Mouse (Mus musculus) intestine, embryonic 16.5 days (tissue): ENCODE data around the gene Lpar5. TPM values are rescaled to one million over a fixed set of nuclear protein-coding genes. Genes with fewer than 3 reads are reported as not detected.

ENCODE experiments used
- ATAC-seq: fragments of 200-750 bp; cut with Nextera tagmentation; 2 replicates; pipeline ENCODE4 v1.8.0; 2017; ENCODE audit warnings: moderate TSS enrichment, moderate library complexity
- H3K27ac ChIP-seq: fragments of 300-500 bp; sonication (generic); 2 replicates; pipeline ENCODE4 v1.5.1; 2014; ENCODE audit warnings: mild to moderate bottlenecking, low read length
- H3K27me3 ChIP-seq: fragments of 300-500 bp; sonication (generic); replicated peaks from 2 replicates; pipeline ENCODE4 v1.6.1; 2014; ENCODE audit warnings: low read length, control low read depth, mixed read lengths; ENCODE audit not compliant: control insufficient read depth, insufficient read depth
- H3K36me3 ChIP-seq: fragments of 300-500 bp; sonication (generic); 2 replicates; pipeline ENCODE4 v1.6.1; 2014; ENCODE audit warnings: low read length, control low read depth; ENCODE audit not compliant: control insufficient read depth, insufficient read depth
- H3K4me1 ChIP-seq: fragments of 300-500 bp; sonication (generic); 2 replicates; pipeline ENCODE4 v1.6.1; 2014; ENCODE audit warnings: low read length, control low read depth, mixed read lengths; ENCODE audit not compliant: control insufficient read depth, insufficient read depth
- H3K4me2 ChIP-seq: fragments of 300-500 bp; sonication (generic); 2 replicates; pipeline ENCODE4 v1.6.1; 2014; ENCODE audit warnings: low read depth, low read length, control low read depth
- H3K4me3 ChIP-seq: fragments of 300-500 bp; sonication (generic); 2 replicates; pipeline ENCODE4 v1.5.1; 2014; ENCODE audit warnings: mild to moderate bottlenecking, low read length
- H3K9ac ChIP-seq: fragments of 300-500 bp; sonication (generic); 2 replicates; pipeline ENCODE4 v1.6.1; 2014; ENCODE audit warnings: low read depth, low read length
- H3K9me3 ChIP-seq: fragments of 300-500 bp; sonication (generic); 2 replicates; pipeline ENCODE4 v1.6.1; 2016; ENCODE audit warnings: low read length, control low read depth; ENCODE audit not compliant: control insufficient read depth
- WGBS: fragments of 180-500 bp; shearing (Covaris S2); extraction: QIAGEN DNeasy Blood & Tissue Kit; methylation state at CpG from one replicate; pipeline ENCODE4 v1.1.7; 2014; 5-methylcytosine and 5-hydroxymethylcytosine counted together
- polyA plus RNA-seq: library from polyadenylated mRNA; unstranded; fragments of >200 nt; fragmentation: Nextera tagmentation; extraction: Ambion mirVana; gene quantifications from 2 replicates; pipeline ENCODE4 v1.2.1, GENCODE M21; 2015

The Lpar5 gene
- polyA plus RNA-seq, 1 experiment from 2014 or later: 9.7 TPM

DNA sequence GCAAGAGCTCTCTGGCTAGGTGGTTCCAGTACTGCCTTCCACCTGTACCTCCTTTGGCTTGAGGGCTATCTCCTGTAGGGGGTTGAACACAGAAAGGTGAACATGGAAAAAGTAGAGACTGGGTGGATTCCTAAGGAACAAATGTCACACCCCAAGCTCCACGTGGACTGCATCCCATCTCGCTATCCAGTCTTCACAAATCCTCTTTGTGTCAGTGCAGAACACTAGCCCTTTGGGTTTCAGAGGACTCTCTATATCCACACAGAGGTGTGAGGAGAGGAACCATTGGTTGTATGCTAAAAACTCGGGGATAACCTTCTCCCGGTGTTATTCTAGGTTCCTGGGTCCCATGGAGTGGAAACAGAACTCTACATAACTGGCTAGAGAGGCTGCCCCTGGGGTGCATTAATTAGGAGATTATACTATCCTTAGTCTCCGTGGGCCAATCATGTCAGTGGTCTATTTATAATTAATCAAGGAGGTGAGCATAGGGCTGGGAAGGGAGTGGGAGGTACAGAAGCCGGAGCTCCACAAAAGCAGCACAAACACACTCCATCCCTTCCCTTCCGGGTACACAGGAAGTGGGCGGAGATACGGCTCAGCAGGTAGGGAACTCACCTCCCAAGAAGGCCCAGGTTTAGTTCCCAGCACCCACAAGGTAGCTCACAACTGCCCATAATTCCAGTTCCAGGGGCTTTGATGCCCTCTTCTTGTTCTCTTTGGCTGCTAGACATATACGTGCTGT is 22.8 kb downstream of the Lpar5 start:
- Histone ChIP-seq H3K4me2 (peak overlapping the region; percentile 55), H3K27ac (peak overlapping the region; percentile 96), H3K9ac (peak overlapping the region; percentile 65), H3K27me3 (no peaks in the 10 kb centered on the region), H3K4me3 (no peak overlapping the region; the same call in 1 of the 2 replicates), H3K4me1 (peaks cover 24% of the 10 kb centered on the region), H3K36me3 (no peaks in the 10 kb centered on the region), H3K9me3 (no peaks in the 10 kb centered on the region)
- WGBS: 46% methylated on average over 10 of the region's 10 CpGs
- no peak for ATAC-seq

DNA sequence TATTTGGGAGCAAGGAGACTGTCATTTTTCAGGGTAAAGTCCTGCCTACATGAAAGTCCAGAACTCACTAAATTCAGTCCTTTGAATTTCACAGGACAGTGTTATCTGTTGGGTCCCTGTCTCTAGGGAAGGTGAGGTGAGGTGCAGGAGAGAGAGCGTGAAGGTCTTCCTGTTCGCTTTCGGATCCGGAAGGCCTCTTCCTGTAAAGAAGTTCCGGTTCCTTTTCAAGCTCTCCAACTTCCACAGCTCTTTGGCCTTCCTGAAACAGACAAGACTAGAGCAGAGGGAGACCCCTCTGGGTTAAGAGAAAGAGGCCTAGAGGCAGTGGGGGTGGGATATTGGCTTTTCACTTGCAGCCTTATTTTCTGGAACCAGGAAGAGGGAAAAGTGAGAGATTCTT is 24.7 kb downstream of the Lpar5 start:
- Histone ChIP-seq H3K27ac (no peak overlapping the region), H3K27me3 (no peaks in the 10 kb centered on the region), H3K4me1 (peaks cover 24% of the 10 kb centered on the region), H3K4me2 (no peak overlapping the region), H3K36me3 (no peaks in the 10 kb centered on the region), H3K9ac (no peak overlapping the region), H3K9me3 (no peaks in the 10 kb centered on the region), H3K4me3 (no peak overlapping the region)
- ATAC-seq: no peak
- WGBS: 89% methylated on average over 5 of the region's 5 CpGs

DNA sequence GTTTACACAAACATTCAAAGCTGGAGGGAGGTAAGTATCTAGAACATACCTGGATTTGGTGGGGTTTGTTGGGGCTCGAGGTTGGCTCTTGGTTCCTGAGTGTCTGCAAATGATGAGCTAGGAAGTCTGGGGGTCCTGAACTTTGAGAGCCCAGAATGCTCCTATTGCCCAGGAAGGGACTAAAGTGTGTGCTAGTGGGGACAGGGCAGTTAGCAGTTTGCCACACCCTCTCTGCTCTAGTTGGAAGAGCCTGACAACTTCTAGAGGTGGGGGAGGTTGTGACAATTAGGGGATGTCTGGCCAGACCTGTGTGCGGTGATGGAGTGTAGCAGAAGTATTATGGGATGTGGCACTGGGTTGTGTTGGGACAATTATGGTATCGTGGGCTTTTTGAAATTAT is 27.1 kb downstream of the Lpar5 start:
- no peak overlapping the region for H3K4me2 ChIP-seq
- H3K27me3 ChIP-seq: no peaks in the 10 kb centered on the region
- no peak overlapping the region for H3K4me3 ChIP-seq
- no peak for ATAC-seq
- H3K36me3 ChIP-seq: no peaks in the 10 kb centered on the region; the same call in 1 of the 2 replicates
- no peak overlapping the region for H3K9ac ChIP-seq
- no peaks in the 10 kb centered on the region for H3K9me3 ChIP-seq
- H3K4me1 ChIP-seq: peaks cover 34% of the 10 kb centered on the region
- 57% methylated on average over 3 of the region's 3 CpGs for WGBS
- peak overlapping the region; percentile 97; the same call in 1 of the 2 replicates for H3K27ac ChIP-seq

DNA sequence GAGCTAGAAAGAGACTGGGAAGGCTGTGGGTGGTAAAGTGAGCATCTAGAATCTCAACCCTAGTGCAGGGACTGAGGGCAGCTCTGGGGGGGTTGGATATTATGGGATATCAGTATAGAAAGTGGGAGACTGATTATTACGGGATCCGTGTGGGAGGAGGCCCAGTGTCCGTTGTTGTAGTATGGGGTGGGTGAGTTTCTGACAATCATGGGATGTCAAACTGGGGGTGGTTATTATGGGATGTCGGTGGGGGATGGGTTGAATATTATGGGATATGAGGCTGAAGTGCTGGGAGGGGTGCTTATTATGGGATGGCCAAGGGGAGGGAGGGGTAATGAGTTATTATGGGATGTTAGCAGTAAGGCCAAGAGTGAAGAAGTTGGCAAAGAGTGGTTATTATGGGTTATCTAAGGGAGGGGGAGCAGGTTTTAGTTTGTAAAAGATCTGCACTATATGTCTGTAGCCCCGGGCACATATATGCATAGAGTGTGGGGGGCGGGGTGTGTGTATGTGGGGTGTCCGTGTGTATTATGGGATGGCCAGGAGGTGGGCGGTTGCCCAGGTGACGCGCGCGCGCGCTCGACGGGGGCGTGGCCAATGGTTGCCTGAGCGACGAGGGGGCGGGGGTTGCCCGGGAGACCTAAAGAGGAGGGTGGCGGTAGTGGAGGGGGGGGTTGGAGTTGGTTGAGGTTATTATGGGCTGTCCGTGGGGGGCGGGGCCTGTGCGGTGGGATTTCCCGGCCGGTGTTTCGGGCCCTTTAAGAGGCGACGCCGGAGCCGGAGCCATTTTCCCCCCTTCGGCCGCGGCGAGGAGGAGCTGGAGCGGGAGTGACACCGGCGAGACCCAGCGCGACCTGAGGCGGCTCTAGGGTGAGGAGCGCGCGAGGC is 27.9 kb downstream of the Lpar5 start, which contains the start of gene Chd4:
Gene Chd4 (plus strand): TSS at position 591 of the 888 bp plus-strand sequence.
- no peaks in the 10 kb centered on the region for H3K27me3 ChIP-seq
- H3K4me1 ChIP-seq: peaks cover 31% of the 10 kb centered on the region
- H3K27ac ChIP-seq: peak within 1 kb of the TSS; percentile 97
- H3K36me3 ChIP-seq: peaks cover 2% of the 10 kb centered on the region; the same call in 1 of the 2 replicates
- ATAC-seq: peak; percentile 77
- WGBS: 2% methylated on average over 45 of the region's 45 CpGs
- peak within 1 kb of the TSS; percentile 98 for H3K4me3 ChIP-seq
- no peaks in the 10 kb centered on the region for H3K9me3 ChIP-seq
- H3K9ac ChIP-seq: peak within 1 kb of the TSS; percentile 96
- peak within 1 kb of the TSS; percentile 94 for H3K4me2 ChIP-seq

DNA sequence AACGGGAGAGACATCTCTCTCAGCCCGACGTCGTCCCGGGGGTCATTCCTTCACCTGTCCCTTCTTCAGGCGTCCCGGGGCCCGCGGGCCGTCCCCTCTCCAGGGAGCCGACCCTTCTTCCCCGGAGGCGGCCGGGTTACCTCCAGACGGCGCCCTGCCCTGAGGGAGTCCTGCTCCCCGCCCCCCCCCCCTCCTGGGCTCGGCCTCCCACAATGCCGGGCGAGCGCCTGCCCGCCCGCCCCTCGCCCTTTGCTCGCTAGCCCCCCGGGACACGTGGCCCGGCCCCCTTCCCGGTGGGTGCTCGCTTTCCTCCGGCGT is 28.5 kb downstream of the Lpar5 start:
- peak; percentile 54 for ATAC-seq
- H3K9me3 ChIP-seq: no peaks in the 10 kb centered on the region
- H3K27me3 ChIP-seq: no peaks in the 10 kb centered on the region
- peak overlapping the region; percentile 97 for H3K27ac ChIP-seq
- peaks cover 2% of the 10 kb centered on the region; the same call in 1 of the 2 replicates for H3K36me3 ChIP-seq
- peak overlapping the region; percentile 94 for H3K4me2 ChIP-seq
- WGBS: 2% methylated on average over 17 of the region's 32 CpGs
- peak overlapping the region; percentile 98 for H3K4me3 ChIP-seq
- peak overlapping the region; percentile 96 for H3K9ac ChIP-seq
- peaks cover 29% of the 10 kb centered on the region for H3K4me1 ChIP-seq

DNA sequence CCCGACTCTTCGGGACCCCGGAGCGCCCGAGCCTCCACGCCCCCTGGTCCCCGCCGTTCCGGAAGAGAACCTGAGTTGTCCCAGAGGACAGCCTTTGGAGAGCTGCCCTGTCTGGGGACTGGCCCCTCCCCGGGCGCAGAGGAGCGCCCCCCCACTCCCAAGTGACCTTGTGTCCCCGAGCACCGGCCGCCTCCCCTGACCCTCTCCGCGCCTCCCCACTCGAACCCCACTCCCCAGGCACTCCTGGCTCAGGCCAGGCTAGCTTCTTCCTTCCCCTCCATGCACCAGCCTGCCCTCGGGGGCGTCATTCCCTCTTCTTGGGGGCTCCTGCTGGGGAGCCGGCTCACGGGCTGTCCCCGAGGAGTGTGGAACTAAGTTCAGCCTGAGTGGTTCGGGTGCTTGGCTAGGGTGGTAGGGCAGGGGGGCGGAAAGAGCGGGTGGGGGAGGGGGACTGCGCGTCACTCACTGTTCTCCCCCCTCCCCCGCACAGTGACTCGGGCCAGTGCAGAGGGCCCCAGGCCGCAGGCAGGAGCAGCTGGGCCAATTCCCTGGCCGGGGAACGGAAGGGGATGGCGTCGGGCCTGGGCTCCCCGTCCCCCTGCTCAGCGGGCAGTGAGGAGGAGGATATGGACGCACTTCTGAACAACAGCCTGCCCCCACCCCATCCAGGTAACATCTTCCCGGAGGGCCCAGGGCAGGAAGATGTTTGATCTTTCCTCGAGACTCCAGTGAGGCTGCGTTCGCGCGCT is 29.1 kb downstream of the Lpar5 start:
- H3K4me3 ChIP-seq: peak overlapping the region; percentile 98
- H3K9ac ChIP-seq: peak overlapping the region; percentile 96
- WGBS: under 1% methylated on average over 41 of the region's 44 CpGs
- peaks cover 29% of the 10 kb centered on the region for H3K4me1 ChIP-seq
- peak; percentile 61 for ATAC-seq
- H3K27me3 ChIP-seq: no peaks in the 10 kb centered on the region
- H3K36me3 ChIP-seq: peaks cover 2% of the 10 kb centered on the region; the same call in 1 of the 2 replicates
- peak overlapping the region; percentile 97 for H3K27ac ChIP-seq
- no peaks in the 10 kb centered on the region for H3K9me3 ChIP-seq
- peak overlapping the region; percentile 94 for H3K4me2 ChIP-seq

DNA sequence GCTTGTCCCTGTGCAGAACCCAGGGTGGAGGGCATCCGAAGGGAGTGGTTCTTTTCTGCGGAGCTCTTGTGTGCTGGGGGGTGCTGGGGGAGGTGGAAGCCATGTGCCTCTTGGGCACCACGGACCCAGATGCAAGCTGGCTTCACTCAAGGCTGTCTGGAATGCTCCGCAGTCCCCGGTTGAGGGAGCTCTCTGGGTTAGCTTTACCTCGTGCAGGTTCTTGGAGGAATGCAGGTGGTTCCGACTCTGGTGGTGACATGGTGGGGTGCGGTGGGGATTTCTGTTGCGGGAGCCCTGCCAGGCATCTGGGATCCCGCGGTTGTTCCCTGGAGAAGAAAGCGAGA is 29.6 kb downstream of the Lpar5 start:
- ATAC-seq: peak; percentile 10
- peaks cover 29% of the 10 kb centered on the region for H3K4me1 ChIP-seq
- H3K27ac ChIP-seq: peak overlapping the region; percentile 97
- peak overlapping the region; percentile 94 for H3K4me2 ChIP-seq
- no peaks in the 10 kb centered on the region for H3K27me3 ChIP-seq
- no peaks in the 10 kb centered on the region for H3K9me3 ChIP-seq
- peaks cover 3% of the 10 kb centered on the region; the same call in 1 of the 2 replicates for H3K36me3 ChIP-seq
- peak overlapping the region; percentile 96 for H3K9ac ChIP-seq
- H3K4me3 ChIP-seq: peak overlapping the region; percentile 98
- under 1% methylated on average over 12 of the region's 12 CpGs for WGBS

DNA sequence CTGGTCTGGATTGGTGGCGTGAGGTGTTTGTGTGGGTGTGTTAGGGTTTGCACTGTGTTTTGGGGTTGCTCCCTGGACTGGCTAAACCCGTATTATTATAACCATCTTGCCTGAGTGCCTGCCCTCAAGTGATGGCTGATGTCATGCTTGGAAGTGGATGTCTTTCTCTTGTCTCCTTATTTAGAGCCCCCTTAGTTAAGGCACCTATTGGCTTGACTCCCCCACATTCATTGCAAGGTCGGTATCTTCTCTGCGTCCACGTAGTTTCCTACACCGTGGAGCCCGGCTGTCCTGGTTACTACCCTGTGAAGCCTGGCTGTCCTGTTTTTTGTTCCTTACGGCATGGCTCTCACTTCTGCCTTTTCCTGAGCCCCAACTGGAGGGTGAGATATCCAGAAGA is 30.2 kb downstream of the Lpar5 start:
- no peaks in the 10 kb centered on the region for H3K27me3 ChIP-seq
- peaks cover 7% of the 10 kb centered on the region; the same call in 1 of the 2 replicates for H3K36me3 ChIP-seq
- H3K4me2 ChIP-seq: peak overlapping the region; percentile 94
- peak overlapping the region; percentile 98 for H3K4me3 ChIP-seq
- peak overlapping the region; percentile 96 for H3K9ac ChIP-seq
- H3K9me3 ChIP-seq: no peaks in the 10 kb centered on the region
- peaks cover 29% of the 10 kb centered on the region for H3K4me1 ChIP-seq
- H3K27ac ChIP-seq: no peak overlapping the region
- no peak for ATAC-seq
- 46% methylated on average over 8 of the region's 8 CpGs for WGBS

DNA sequence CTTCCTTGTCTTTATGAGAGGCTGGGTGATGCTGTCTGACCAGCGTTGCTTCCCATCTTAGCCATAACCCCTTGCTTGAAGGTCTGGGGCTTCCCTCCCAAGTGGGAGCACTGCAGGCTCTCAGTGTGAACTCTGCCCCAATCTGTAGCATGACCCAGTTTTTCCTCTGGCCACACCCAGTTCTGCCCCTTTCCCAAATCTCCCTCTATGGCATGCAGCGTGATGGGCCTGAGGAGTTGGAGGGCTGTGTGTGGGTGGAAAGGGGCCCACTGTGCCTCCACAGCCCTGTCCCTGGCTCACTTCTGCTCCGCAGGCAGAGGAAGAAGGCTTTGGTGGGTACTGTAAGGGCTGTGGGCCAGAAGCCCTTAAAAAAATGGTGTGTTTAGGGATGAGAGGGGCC is 30.8 kb downstream of the Lpar5 start:
- peaks cover 29% of the 10 kb centered on the region for H3K4me1 ChIP-seq
- no peak for ATAC-seq
- peak overlapping the region; percentile 98 for H3K4me3 ChIP-seq
- H3K9me3 ChIP-seq: no peaks in the 10 kb centered on the region
- WGBS: 58% methylated on average over 3 of the region's 3 CpGs
- no peak overlapping the region for H3K27ac ChIP-seq
- no peaks in the 10 kb centered on the region for H3K27me3 ChIP-seq
- H3K36me3 ChIP-seq: peaks cover 9% of the 10 kb centered on the region; the same call in 1 of the 2 replicates
- H3K9ac ChIP-seq: peak overlapping the region; percentile 96
- H3K4me2 ChIP-seq: peak overlapping the region; percentile 94
